Mouse (Mus musculus) heart, embryonic 10.5 days (tissue): ENCODE data around the gene Gm38394. TPM values are rescaled to one million over a fixed set of nuclear protein-coding genes. Genes with fewer than 3 reads are reported as not detected.

ENCODE experiments used
- DNase-seq: peaks from one replicate; pipeline ENCODE4 v3.0.0-alpha.2; 2017; ENCODE audit warnings: low spot score
- H3K27ac ChIP-seq: fragments of 300-500 bp; sonication (generic); 2 replicates; pipeline ENCODE4 v1.5.1; 2016; ENCODE audit warnings: mild to moderate bottlenecking
- H3K27me3 ChIP-seq: fragments of 300-500 bp; sonication (generic); 2 replicates; pipeline ENCODE4 v1.6.1; 2016; ENCODE audit warnings: mild to moderate bottlenecking; ENCODE audit not compliant: poor library complexity, insufficient read depth, severe bottlenecking
- H3K36me3 ChIP-seq: fragments of 300-500 bp; sonication (generic); 2 replicates; pipeline ENCODE4 v1.6.1; 2016; ENCODE audit warnings: mild to moderate bottlenecking, moderate library complexity
- H3K4me1 ChIP-seq: fragments of 300-500 bp; sonication (generic); 2 replicates; pipeline ENCODE4 v1.6.1; 2016; ENCODE audit warnings: mild to moderate bottlenecking
- H3K4me3 ChIP-seq: fragments of 300-500 bp; sonication (generic); 2 replicates; pipeline ENCODE4 v1.5.1; 2016; ENCODE audit warnings: mild to moderate bottlenecking, moderate library complexity
- H3K9me3 ChIP-seq: fragments of 300-500 bp; sonication (generic); 2 replicates; pipeline ENCODE4 v1.6.1; 2016; ENCODE audit warnings: mild to moderate bottlenecking, moderate library complexity
- WGBS: fragments of 180-500 bp; shearing (Covaris S2); methylation state at CpG from one replicate; pipeline ENCODE4 v1.1.7; 2016; 5-methylcytosine and 5-hydroxymethylcytosine counted together
- polyA plus RNA-seq: library from polyadenylated mRNA; unstranded; fragments of >200 nt; fragmentation: Nextera tagmentation; extraction: Ambion mirVana; gene quantifications from 2 replicates; pipeline ENCODE4 v1.2.1, GENCODE M21; 2016

Gm38394 gene
- polyA plus RNA-seq, 1 experiment from 2014 or later: 4.5 TPM

- H3K36me3 ChIP-seq: peaks cover 40% of the 10 kb centered on the region
- WGBS: 94% methylated on average over 3 of the region's 3 CpGs
- H3K4me1 ChIP-seq: peaks cover 47% of the 10 kb centered on the region
- H3K4me3 ChIP-seq: no peak overlapping the region
- H3K27ac ChIP-seq: no peak overlapping the region
- H3K9me3 ChIP-seq: no peaks in the 10 kb centered on the region
- H3K27me3 ChIP-seq: no peaks in the 10 kb centered on the region
- DNase-seq: no peak
These were observed 2.2 kb downstream of the Gm38394 start for GRCm38 (mm10) chr1:133658878-133659277.

- Histone ChIP-seq H3K27me3 (no peaks in the 10 kb centered on the region), H3K9me3 (no peaks in the 10 kb centered on the region), H3K27ac (no peak overlapping the region), H3K4me1 (peaks cover 37% of the 10 kb centered on the region), H3K36me3 (peaks cover 50% of the 10 kb centered on the region), H3K4me3 (no peak overlapping the region)
- WGBS: 62% methylated on average over 5 of the region's 5 CpGs
- no peak for DNase-seq
These were observed 4.3 kb downstream of the Gm38394 start for GRCm38 (mm10) chr1:133656811-133657210.

GRCm38 (mm10) chr1:133653033-133653432, 8.1 kb downstream of the Gm38394 start:
- Histone ChIP-seq H3K4me3 (no peak overlapping the region), H3K27me3 (no peaks in the 10 kb centered on the region), H3K36me3 (peaks cover 51% of the 10 kb centered on the region), H3K9me3 (no peaks in the 10 kb centered on the region), H3K27ac (no peak overlapping the region), H3K4me1 (peaks cover 17% of the 10 kb centered on the region; the same call in 1 of the 2 replicates)
- no peak for DNase-seq
- WGBS: 97% methylated on average over 1 of the region's 1 CpGs

GRCm38 (mm10) chr1:133650288-133651055, 10.6 kb downstream of the Gm38394 start:
- Histone ChIP-seq H3K9me3 (no peaks in the 10 kb centered on the region), H3K27ac (no peak overlapping the region), H3K27me3 (no peaks in the 10 kb centered on the region), H3K4me3 (no peak overlapping the region), H3K36me3 (peaks cover 57% of the 10 kb centered on the region), H3K4me1 (no peaks in the 10 kb centered on the region)
- 91% methylated on average over 7 of the region's 7 CpGs for WGBS
- DNase-seq: no peak

- H3K27ac ChIP-seq: no peak overlapping the region
- H3K4me1 ChIP-seq: no peaks in the 10 kb centered on the region
- WGBS: 94% methylated on average over 5 of the region's 5 CpGs
- no peaks in the 10 kb centered on the region for H3K9me3 ChIP-seq
- H3K4me3 ChIP-seq: no peak overlapping the region
- H3K36me3 ChIP-seq: peaks cover 81% of the 10 kb centered on the region
- no peak for DNase-seq
- no peaks in the 10 kb centered on the region for H3K27me3 ChIP-seq
These were observed 15.5 kb downstream of the Gm38394 start for GRCm38 (mm10) chr1:133645652-133646051.

- no peak overlapping the region for H3K4me3 ChIP-seq
- no peaks in the 10 kb centered on the region for H3K4me1 ChIP-seq
- 90% methylated on average over 2 of the region's 2 CpGs for WGBS
- no peak overlapping the region for H3K27ac ChIP-seq
- H3K36me3 ChIP-seq: peaks cover 100% of the 10 kb centered on the region
- H3K9me3 ChIP-seq: no peaks in the 10 kb centered on the region
- DNase-seq: no peak
- no peaks in the 10 kb centered on the region for H3K27me3 ChIP-seq
These were observed 20.0 kb downstream of the Gm38394 start for GRCm38 (mm10) chr1:133641163-133641562.

GRCm38 (mm10) chr1:133638517-133638916, 22.6 kb downstream of the Gm38394 start:
- no peaks in the 10 kb centered on the region for H3K9me3 ChIP-seq
- H3K4me1 ChIP-seq: no peaks in the 10 kb centered on the region
- 94% methylated on average over 6 of the region's 6 CpGs for WGBS
- H3K4me3 ChIP-seq: no peak overlapping the region
- DNase-seq: no peak
- H3K27me3 ChIP-seq: no peaks in the 10 kb centered on the region
- no peak overlapping the region for H3K27ac ChIP-seq
- H3K36me3 ChIP-seq: peaks cover 97% of the 10 kb centered on the region

- Histone ChIP-seq H3K27me3 (no peaks in the 10 kb centered on the region), H3K9me3 (no peaks in the 10 kb centered on the region), H3K27ac (no peak overlapping the region), H3K36me3 (peaks cover 92% of the 10 kb centered on the region), H3K4me3 (no peak overlapping the region), H3K4me1 (no peaks in the 10 kb centered on the region)
- no peak for DNase-seq
- 96% methylated on average over 2 of the region's 2 CpGs for WGBS
These were observed 28.9 kb downstream of the Gm38394 start for GRCm38 (mm10) chr1:133632168-133632567.

GRCm38 (mm10) chr1:133625052-133625451, 36.1 kb downstream of the Gm38394 start:
- WGBS: 68% methylated on average over 2 of the region's 2 CpGs
- no peak for DNase-seq
- Histone ChIP-seq H3K27me3 (no peaks in the 10 kb centered on the region), H3K27ac (no peak overlapping the region), H3K4me3 (no peak overlapping the region), H3K36me3 (peaks cover 94% of the 10 kb centered on the region), H3K4me1 (no peaks in the 10 kb centered on the region), H3K9me3 (no peaks in the 10 kb centered on the region)

GRCm38 (mm10) chr1:133618311-133618710, 42.8 kb downstream of the Gm38394 start:
- no peak for DNase-seq
- H3K4me3 ChIP-seq: no peak overlapping the region
- no peaks in the 10 kb centered on the region for H3K4me1 ChIP-seq
- H3K27ac ChIP-seq: no peak overlapping the region
- H3K9me3 ChIP-seq: no peaks in the 10 kb centered on the region
- WGBS: 84% methylated on average over 8 of the region's 8 CpGs
- no peaks in the 10 kb centered on the region for H3K27me3 ChIP-seq
- H3K36me3 ChIP-seq: peaks cover 75% of the 10 kb centered on the region

GRCm38 (mm10) chr1:133617908-133618307, 43.2 kb downstream of the Gm38394 start:
- WGBS: 28% methylated on average over 2 of the region's 2 CpGs
- H3K27me3 ChIP-seq: no peaks in the 10 kb centered on the region
- no peaks in the 10 kb centered on the region for H3K9me3 ChIP-seq
- no peak overlapping the region for H3K27ac ChIP-seq
- no peaks in the 10 kb centered on the region for H3K4me1 ChIP-seq
- no peak for DNase-seq
- no peak overlapping the region for H3K4me3 ChIP-seq
- H3K36me3 ChIP-seq: peaks cover 71% of the 10 kb centered on the region

GRCm38 (mm10) chr1:133613817-133614216, 47.3 kb downstream of the Gm38394 start:
- H3K9me3 ChIP-seq: no peaks in the 10 kb centered on the region
- WGBS: 78% methylated on average over 3 of the region's 3 CpGs
- H3K4me1 ChIP-seq: no peaks in the 10 kb centered on the region
- H3K27me3 ChIP-seq: no peaks in the 10 kb centered on the region
- peaks cover 34% of the 10 kb centered on the region for H3K36me3 ChIP-seq
- H3K4me3 ChIP-seq: no peak overlapping the region
- no peak overlapping the region for H3K27ac ChIP-seq
- DNase-seq: no peak

- DNase-seq: no peak
These were observed 49.7 kb downstream of the Gm38394 start for GRCm38 (mm10) chr1:133611436-133611835.

GRCm38 (mm10) chr1:133610601-133611000, 50.5 kb downstream of the Gm38394 start:
- DNase-seq: no peak
- Histone ChIP-seq H3K9me3 (no peaks in the 10 kb centered on the region), H3K4me1 (no peaks in the 10 kb centered on the region), H3K4me3 (peak overlapping the region; percentile 90), H3K27me3 (no peaks in the 10 kb centered on the region), H3K36me3 (peaks cover 44% of the 10 kb centered on the region), H3K27ac (peak overlapping the region; percentile 95; the same call in 1 of the 2 replicates)
- WGBS: 54% methylated on average over 6 of the region's 6 CpGs

More at GRCm38 (mm10) chr1:133611436-133611835, 49.7 kb downstream of the Gm38394 start:
- Histone ChIP-seq H3K4me3 (no peak overlapping the region), H3K9me3 (no peaks in the 10 kb centered on the region), H3K36me3 (peaks cover 39% of the 10 kb centered on the region), H3K4me1 (no peaks in the 10 kb centered on the region), H3K27ac (no peak overlapping the region), H3K27me3 (no peaks in the 10 kb centered on the region)
- WGBS: 78% methylated on average over 1 of the region's 1 CpGs
